Mouse (Mus musculus): ENCODE data around the gene Nr2f2. TPM values are rescaled to one million over a fixed set of nuclear protein-coding genes. Genes with fewer than 3 reads are reported as not detected.
A peak's percentile ranks its signal among the peaks of the same experiment; 100 is the strongest.

The Nr2f2 gene
- polyA plus RNA-seq, 1 experiment from 2014 or later, result 56.9 TPM

- Histone ChIP-seq H3K4me1 (replicated peaks; ENCODE audit: control insufficient read depth, insufficient read depth, low read length) (peaks cover 12% of the 10 kb centered on the region), H3K9ac (ENCODE audit: low read length) (no peak overlapping the region), H3K9me3 (ENCODE audit: control insufficient read depth, low read length) (no peaks in the 10 kb centered on the region), H3K27me3 (replicated peaks; ENCODE audit: control insufficient read depth, insufficient read depth, low read length) (peaks cover 96% of the 10 kb centered on the region), H3K4me2 (ENCODE audit: low read length) (no peak overlapping the region), H3K36me3 (ENCODE audit: control insufficient read depth, insufficient read depth, low read length) (no peaks in the 10 kb centered on the region), H3K4me3 (ENCODE audit: low read depth, low read length) (no peak overlapping the region), H3K27ac (ENCODE audit: low read depth) (no peak overlapping the region)
- ATAC-seq (replicated peaks; ENCODE audit: low FRiP score, low TSS enrichment, low read depth) (no peak), DNase-seq (ENCODE audit: low spot score) (peak; percentile 63)
- WGBS, result 20% methylated on average over 19 of the region's 19 CpGs
These were observed 36.9 kb downstream of the Nr2f2 start for GRCm38 (mm10) chr7:70329521-70330206.

- Histone ChIP-seq H3K36me3 (ENCODE audit: control insufficient read depth, insufficient read depth, low read length) (no peaks in the 10 kb centered on the region), H3K9me3 (ENCODE audit: control insufficient read depth, low read length) (no peaks in the 10 kb centered on the region), H3K4me2 (ENCODE audit: low read length) (no peak overlapping the region), H3K9ac (ENCODE audit: low read length) (no peak overlapping the region), H3K27me3 (replicated peaks; ENCODE audit: control insufficient read depth, insufficient read depth, low read length) (peaks cover 96% of the 10 kb centered on the region), H3K4me1 (replicated peaks; ENCODE audit: control insufficient read depth, insufficient read depth, low read length) (peaks cover 12% of the 10 kb centered on the region), H3K4me3 (ENCODE audit: low read depth, low read length) (no peak overlapping the region), H3K27ac (ENCODE audit: low read depth) (no peak overlapping the region)
- ATAC-seq (replicated peaks; ENCODE audit: low FRiP score, low TSS enrichment, low read depth) (no peak), DNase-seq (ENCODE audit: low spot score) (peak; percentile 70)
- 20% methylated on average over 6 of the region's 6 CpGs for WGBS
These were observed 37.5 kb downstream of the Nr2f2 start for GRCm38 (mm10) chr7:70329037-70329516.

GRCm38 (mm10) chr7:70328206-70329036 is 38.1 kb downstream of the Nr2f2 start:
- no peak overlapping the region for H3K4me2 ChIP-seq (ENCODE audit: low read length)
- H3K4me1 ChIP-seq (replicated peaks; ENCODE audit: control insufficient read depth, insufficient read depth, low read length), result peaks cover 12% of the 10 kb centered on the region
- no peak overlapping the region for H3K4me3 ChIP-seq (ENCODE audit: low read depth, low read length)
- no peaks in the 10 kb centered on the region for H3K36me3 ChIP-seq (ENCODE audit: control insufficient read depth, insufficient read depth, low read length)
- WGBS, result 12% methylated on average over 10 of the region's 10 CpGs
- DNase-seq (ENCODE audit: low spot score), result no peak
- no peak overlapping the region for H3K27ac ChIP-seq (ENCODE audit: low read depth)
- no peaks in the 10 kb centered on the region for H3K9me3 ChIP-seq (ENCODE audit: control insufficient read depth, low read length)
- peaks cover 96% of the 10 kb centered on the region for H3K27me3 ChIP-seq (replicated peaks; ENCODE audit: control insufficient read depth, insufficient read depth, low read length)
- no peak overlapping the region for H3K9ac ChIP-seq (ENCODE audit: low read length)
- ATAC-seq (replicated peaks; ENCODE audit: low FRiP score, low TSS enrichment, low read depth), result no peak

GRCm38 (mm10) chr7:70327191-70327590 is 39.3 kb downstream of the Nr2f2 start:
- 20% methylated on average over 2 of the region's 2 CpGs for WGBS
- Histone ChIP-seq H3K4me1 (replicated peaks; ENCODE audit: control insufficient read depth, insufficient read depth, low read length) (peaks cover 12% of the 10 kb centered on the region), H3K4me3 (ENCODE audit: low read depth, low read length) (no peak overlapping the region), H3K9me3 (ENCODE audit: control insufficient read depth, low read length) (no peaks in the 10 kb centered on the region), H3K36me3 (ENCODE audit: control insufficient read depth, insufficient read depth, low read length) (no peaks in the 10 kb centered on the region), H3K4me2 (ENCODE audit: low read length) (no peak overlapping the region), H3K27ac (ENCODE audit: low read depth) (no peak overlapping the region), H3K27me3 (replicated peaks; ENCODE audit: control insufficient read depth, insufficient read depth, low read length) (peaks cover 94% of the 10 kb centered on the region), H3K9ac (ENCODE audit: low read length) (no peak overlapping the region)
- no peak for DNase-seq (ENCODE audit: low spot score)
- ATAC-seq (replicated peaks; ENCODE audit: low FRiP score, low TSS enrichment, low read depth), result no peak

DNA sequence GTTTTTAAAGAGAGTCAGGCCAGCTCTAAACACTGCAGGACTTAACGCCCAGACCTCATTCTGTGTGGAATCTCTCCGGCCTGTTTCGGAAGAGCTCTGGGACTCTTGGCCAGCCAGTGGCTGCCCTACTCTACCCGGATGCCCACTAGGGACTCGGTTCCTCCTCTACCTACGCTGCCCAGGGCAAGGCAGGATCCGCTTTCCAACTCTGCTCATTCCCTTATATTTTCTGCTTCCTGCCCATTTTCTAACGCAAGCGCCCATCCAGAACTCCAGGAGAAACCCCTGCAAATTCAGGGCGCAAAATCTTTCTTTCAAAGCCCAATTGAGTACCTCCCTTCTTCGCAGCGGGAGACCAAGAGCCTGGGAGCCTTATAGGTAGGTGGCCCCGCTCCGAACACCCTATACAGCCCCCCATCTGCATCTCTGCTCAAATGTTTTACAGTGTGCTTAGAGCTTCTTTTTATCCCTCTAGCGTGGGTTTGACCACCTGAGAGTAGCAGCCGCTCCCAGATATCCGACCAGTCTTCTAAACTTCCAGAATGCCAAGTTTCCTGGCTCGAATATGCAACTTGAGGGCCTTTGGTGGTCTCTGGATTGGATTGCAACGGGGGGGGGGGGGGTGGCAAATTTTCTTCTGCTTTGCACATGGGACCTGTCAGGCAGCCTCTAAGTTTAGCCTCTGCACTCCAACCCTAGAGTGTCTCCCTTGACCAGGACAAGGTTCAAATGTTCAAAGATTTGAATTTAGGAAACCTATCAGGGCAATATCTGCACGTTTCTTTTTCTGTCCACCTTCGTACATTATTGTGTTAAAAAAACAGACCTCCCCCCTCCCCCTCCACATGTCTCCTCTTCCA is 40.1 kb downstream of the Nr2f2 start:
- Histone ChIP-seq H3K27ac (ENCODE audit: low read depth) (no peak overlapping the region), H3K9me3 (ENCODE audit: control insufficient read depth, low read length) (no peaks in the 10 kb centered on the region), H3K4me2 (ENCODE audit: low read length) (no peak overlapping the region), H3K4me1 (replicated peaks; ENCODE audit: control insufficient read depth, insufficient read depth, low read length) (peaks cover 9% of the 10 kb centered on the region), H3K9ac (ENCODE audit: low read length) (no peak overlapping the region), H3K36me3 (ENCODE audit: control insufficient read depth, insufficient read depth, low read length) (no peaks in the 10 kb centered on the region), H3K4me3 (ENCODE audit: low read depth, low read length) (no peak overlapping the region), H3K27me3 (replicated peaks; ENCODE audit: control insufficient read depth, insufficient read depth, low read length) (peaks cover 93% of the 10 kb centered on the region)
- 5% methylated on average over 21 of the region's 21 CpGs for WGBS
- ATAC-seq (replicated peaks; ENCODE audit: low FRiP score, low TSS enrichment, low read depth) (no peak), DNase-seq (ENCODE audit: low spot score) (peak; percentile 61)

DNA sequence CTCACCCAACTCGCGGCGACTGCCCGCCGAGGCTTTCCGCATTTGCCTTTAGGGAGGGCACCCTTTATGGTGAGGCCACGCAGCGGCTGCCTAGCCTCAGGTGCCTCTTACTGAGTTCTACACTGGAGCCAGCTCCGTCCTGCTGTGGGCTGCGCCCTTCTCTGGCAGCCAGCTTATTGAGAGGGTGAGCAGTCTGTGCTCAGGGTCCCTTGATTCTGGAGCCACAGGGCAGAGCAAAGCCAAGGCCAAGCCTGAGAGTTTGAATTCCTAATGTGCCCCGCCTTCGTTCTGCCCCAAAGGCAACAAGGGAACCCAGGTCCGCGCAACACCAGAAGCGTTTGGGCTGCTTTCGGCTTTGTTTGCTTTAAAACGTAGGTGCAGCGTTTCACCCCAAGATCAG is 41.2 kb downstream of the Nr2f2 start:
- Histone ChIP-seq H3K27ac (ENCODE audit: low read depth) (no peak overlapping the region), H3K4me1 (replicated peaks; ENCODE audit: control insufficient read depth, insufficient read depth, low read length) (no peaks in the 10 kb centered on the region), H3K4me3 (ENCODE audit: low read depth, low read length) (no peak overlapping the region), H3K36me3 (ENCODE audit: control insufficient read depth, insufficient read depth, low read length) (no peaks in the 10 kb centered on the region), H3K9ac (ENCODE audit: low read length) (no peak overlapping the region), H3K4me2 (ENCODE audit: low read length) (no peak overlapping the region), H3K9me3 (ENCODE audit: control insufficient read depth, low read length) (no peaks in the 10 kb centered on the region), H3K27me3 (replicated peaks; ENCODE audit: control insufficient read depth, insufficient read depth, low read length) (peaks cover 84% of the 10 kb centered on the region)
- WGBS, result 2% methylated on average over 18 of the region's 18 CpGs
- DNase-seq (ENCODE audit: low spot score) (peak; percentile 67), ATAC-seq (replicated peaks; ENCODE audit: low FRiP score, low TSS enrichment, low read depth) (no peak)

DNA sequence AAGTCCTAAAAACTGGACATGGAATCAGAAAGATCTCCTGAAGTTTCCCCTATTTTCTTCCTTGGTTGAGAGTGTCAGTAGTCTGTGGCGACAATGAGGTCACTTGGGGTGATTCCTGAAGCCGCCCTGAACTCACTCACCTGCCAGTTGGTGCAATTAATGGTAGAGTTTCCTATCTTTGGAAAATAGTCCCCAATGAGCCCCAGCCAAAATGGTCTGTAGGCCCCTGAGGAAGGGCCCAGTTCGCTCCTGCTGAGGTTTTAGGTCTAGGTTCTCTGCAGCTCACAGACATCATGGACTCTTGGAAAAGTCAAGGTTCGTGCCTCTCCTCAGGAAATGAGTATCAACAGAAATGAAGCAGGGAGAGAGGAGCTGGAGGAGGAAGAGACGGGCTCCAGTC is 42.0 kb downstream of the Nr2f2 start:
- no peak overlapping the region for H3K4me3 ChIP-seq (ENCODE audit: low read depth, low read length)
- H3K36me3 ChIP-seq (ENCODE audit: control insufficient read depth, insufficient read depth, low read length), result no peaks in the 10 kb centered on the region
- H3K27ac ChIP-seq (ENCODE audit: low read depth), result no peak overlapping the region
- H3K27me3 ChIP-seq (replicated peaks; ENCODE audit: control insufficient read depth, insufficient read depth, low read length), result peaks cover 76% of the 10 kb centered on the region
- 18% methylated on average over 5 of the region's 5 CpGs for WGBS
- no peak overlapping the region for H3K4me2 ChIP-seq (ENCODE audit: low read length)
- DNase-seq (ENCODE audit: low spot score), result no peak
- no peaks in the 10 kb centered on the region for H3K9me3 ChIP-seq (ENCODE audit: control insufficient read depth, low read length)
- H3K9ac ChIP-seq (ENCODE audit: low read length), result no peak overlapping the region
- no peak for ATAC-seq (replicated peaks; ENCODE audit: low FRiP score, low TSS enrichment, low read depth)
- no peaks in the 10 kb centered on the region for H3K4me1 ChIP-seq (replicated peaks; ENCODE audit: control insufficient read depth, insufficient read depth, low read length)

DNA sequence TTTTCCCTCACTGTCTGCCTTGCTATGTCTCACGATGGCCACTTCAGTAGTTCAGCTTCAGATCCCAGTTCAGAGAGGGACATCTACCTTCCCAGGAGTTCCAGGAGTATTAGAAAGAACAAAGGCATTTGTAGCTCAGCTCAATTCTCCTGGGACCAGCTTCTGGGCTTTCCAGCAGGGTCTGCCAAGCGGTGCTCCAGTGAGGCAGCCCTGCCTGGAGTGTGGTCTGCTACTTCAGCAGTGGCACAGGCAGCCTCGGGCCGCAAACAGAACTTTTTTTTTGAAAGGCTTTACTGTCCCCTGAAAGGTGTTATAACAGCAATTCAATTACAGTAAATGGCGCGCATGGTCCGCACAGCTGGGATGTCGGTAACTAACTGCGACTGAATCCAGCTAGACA is 42.5 kb downstream of the Nr2f2 start:
- 9% methylated on average over 9 of the region's 9 CpGs for WGBS
- H3K9ac ChIP-seq (ENCODE audit: low read length), result no peak overlapping the region
- H3K36me3 ChIP-seq (ENCODE audit: control insufficient read depth, insufficient read depth, low read length), result no peaks in the 10 kb centered on the region
- no peak overlapping the region for H3K4me3 ChIP-seq (ENCODE audit: low read depth, low read length)
- DNase-seq (ENCODE audit: low spot score) (no peak), ATAC-seq (replicated peaks; ENCODE audit: low FRiP score, low TSS enrichment, low read depth) (no peak)
- peaks cover 71% of the 10 kb centered on the region for H3K27me3 ChIP-seq (replicated peaks; ENCODE audit: control insufficient read depth, insufficient read depth, low read length)
- no peak overlapping the region for H3K4me2 ChIP-seq (ENCODE audit: low read length)
- H3K4me1 ChIP-seq (replicated peaks; ENCODE audit: control insufficient read depth, insufficient read depth, low read length), result no peaks in the 10 kb centered on the region
- no peaks in the 10 kb centered on the region for H3K9me3 ChIP-seq (ENCODE audit: control insufficient read depth, low read length)
- no peak overlapping the region for H3K27ac ChIP-seq (ENCODE audit: low read depth)
